Mouse (Mus musculus) heart, postnatal 4 days (tissue): ENCODE data around the gene Lrrc3c. TPM values are rescaled to one million over a fixed set of nuclear protein-coding genes. Genes with fewer than 3 reads are reported as not detected.
"Not testable (repeated sequence)": the region's sequence is repeated elsewhere in the genome, so short reads cannot be mapped to it uniquely, and the experiment has no call there.

ENCODE experiments used
- DNase-seq: peaks from one replicate; pipeline ENCODE4 v3.0.0; 2021
- total RNA-seq, 2 experiments: library from RNA; stranded (reverse); gene quantifications; 2 replicates each; pipeline ENCODE4 v1.2.3; 2021

Gene Lrrc3c
- total RNA-seq, 2 experiments from 2014 or later = not detected

DNA sequence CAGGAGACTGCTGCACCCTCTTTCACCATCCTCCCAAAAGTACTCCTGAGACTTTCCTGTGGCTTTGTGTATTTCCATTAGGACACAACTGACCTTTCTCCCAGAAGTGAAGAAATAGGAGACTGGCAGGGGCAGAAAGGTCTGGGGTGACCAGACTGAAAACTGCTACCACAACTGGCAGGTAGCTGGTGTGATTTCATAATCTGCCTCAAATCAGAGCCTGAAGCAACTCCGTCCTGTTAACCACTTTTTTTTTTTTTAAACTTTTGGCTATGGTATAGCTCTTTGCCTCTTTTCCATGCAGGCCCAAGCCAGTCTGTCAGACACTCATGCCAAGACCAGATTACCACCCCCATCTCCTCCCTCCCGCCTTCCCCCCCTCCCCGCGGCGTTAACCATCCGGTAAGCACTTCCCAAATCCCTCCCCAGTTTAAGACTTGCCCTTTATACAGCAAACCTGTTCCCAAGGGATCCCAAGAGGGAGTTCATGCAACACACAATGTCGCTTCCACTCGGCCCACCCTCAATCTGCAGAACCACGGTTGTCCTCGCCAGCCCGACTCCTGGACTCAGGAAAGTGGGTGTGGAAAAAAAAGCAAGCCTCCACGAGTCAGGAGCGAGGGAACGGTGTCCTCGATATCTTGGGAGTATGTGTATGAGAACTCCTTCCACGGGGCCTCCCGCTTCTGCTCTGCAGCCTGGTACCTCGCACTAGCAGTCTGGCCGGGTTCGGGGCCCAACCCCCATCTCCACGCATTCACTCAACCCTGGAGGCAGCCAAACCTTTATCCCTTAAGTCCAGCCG lies 11.8 kb upstream of the Lrrc3c start:
- DNase-seq = no peak

DNA sequence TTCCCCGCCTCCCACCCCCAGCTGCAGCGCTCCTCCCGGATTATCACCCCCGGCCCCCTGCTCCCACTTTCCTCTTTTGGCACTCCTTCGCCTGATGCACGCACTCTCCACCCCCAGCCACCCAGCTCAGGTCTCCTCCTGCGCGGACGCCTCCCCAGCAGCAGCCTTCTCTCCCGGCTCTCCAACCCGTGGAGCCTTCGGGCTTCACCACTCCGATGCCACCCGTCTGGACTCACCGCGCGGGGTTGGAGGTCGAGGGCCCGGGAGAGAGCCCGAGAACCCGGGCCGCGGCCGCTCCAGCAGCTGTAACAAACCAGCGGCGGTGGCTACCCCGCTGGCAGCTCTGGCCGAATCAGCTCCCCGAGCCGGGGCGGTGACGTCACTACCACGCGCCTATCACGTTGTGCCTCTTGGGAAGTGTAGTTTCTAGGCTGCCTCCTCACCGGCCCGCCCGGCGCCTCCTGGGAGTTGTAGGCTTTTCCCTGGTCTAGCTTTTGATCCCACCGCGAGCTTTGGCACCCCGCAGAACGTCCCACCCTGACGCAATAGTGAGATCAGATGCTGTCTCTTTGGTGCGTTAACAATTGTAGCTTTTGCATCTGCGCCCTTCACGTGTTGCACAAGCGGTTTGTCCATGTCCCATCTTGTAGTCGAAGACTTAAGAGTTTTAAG lies 11.1 kb upstream of the Lrrc3c start, which contains the start of gene Ormdl3:
Gene Ormdl3 (minus strand): TSS at position 477 of the 672 bp plus-strand sequence.
- DNase-seq = peak; percentile 99

DNA sequence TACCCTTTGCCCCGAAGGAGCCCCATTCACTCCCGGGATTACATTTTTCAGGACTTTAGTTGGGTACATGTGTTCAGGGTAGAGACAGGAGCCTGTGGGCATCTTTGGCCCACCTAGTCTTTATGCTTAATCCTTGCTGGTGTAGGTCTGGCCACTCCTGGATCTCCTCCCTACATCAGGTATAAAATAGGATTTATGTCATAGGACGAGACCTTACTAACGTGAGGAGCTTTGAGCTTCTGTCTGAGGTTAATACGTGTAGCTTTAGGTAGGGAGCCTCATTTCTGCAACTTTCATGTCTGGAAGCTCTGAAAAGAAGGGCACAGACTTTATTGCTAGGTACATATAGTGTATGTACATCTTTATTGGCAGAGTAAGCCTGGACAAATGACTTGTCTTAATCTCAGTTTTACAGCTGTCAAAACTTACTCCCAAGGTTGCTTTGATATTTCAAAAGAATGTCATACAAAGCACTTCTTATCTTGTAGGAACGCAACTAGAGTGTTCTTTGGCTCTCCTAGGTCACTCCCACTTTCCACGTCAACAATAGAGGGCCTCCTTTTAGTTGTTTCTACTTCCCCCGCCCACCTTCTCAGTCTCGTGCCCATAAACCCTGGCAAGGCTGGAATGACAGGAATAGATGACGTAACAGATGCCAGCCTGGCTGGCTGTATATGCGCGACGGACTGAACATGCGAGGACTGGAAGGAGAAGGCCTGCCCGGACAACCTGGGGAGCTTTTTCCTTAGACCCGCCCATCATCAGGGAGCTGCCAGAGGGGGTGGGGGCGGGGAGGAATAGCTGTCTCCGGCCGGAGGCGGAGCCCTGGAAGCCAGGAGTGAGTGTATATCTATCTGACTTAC lies 10.2 kb upstream of the Lrrc3c start:
- DNase-seq = peak; percentile 83

DNA sequence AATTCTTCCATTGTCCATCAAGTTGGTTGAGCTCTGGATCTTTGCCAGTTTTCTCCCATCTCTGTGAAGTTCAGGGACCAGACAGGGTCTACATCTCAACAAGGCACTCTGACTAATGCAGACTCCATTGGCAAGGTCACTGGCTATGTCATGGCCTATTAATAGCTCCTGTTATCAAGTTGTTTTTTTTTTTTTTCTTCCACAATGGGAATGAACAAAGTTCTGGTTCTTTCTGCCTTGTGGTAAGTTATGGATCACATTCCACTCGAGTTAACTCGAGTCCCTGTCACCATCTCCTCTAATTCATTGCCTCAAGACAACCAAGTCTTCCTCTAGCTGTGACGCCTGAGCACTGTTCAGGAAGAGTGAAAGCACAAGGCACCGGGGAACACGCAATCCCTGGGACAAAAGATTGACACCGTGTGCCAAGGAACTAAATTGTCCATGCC lies 9.2 kb upstream of the Lrrc3c start:
- peak; percentile 65 for DNase-seq

- DNase-seq = no peak
Measured at GRCm38 (mm10) chr11:98589306-98589705, 8.8 kb upstream of the Lrrc3c start.

- no peak for DNase-seq
Measured at GRCm38 (mm10) chr11:98590548-98591445, 7.3 kb upstream of the Lrrc3c start.

DNA sequence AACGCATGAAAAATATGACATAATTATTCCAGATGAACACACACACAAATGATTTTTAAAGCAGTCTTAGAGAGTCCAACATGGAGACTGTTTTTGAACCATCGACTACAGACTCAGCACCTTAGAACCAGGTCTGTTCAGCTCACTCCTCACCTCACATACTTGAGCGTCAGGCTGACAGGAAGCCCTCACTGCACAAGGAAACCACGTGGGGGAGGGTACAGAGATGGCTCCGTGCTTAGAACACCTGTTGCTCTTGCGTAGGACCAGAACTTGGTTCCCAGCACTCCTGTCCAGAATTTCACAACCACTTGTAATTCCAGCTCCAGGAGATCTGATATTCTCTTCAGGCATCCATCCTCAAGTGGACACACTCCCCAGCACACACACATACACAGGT lies 3.1 kb upstream of the Lrrc3c start:
- DNase-seq = no peak

GRCm38 (mm10) chr11:98595473-98595872 lies 2.6 kb upstream of the Lrrc3c start:
- no peak for DNase-seq

- no peak for DNase-seq
Measured at GRCm38 (mm10) chr11:98595955-98596354, 2.1 kb upstream of the Lrrc3c start.

- DNase-seq = peak; percentile 82
Measured at GRCm38 (mm10) chr11:98597363-98597762, 728 bp upstream of the Lrrc3c start.

DNA sequence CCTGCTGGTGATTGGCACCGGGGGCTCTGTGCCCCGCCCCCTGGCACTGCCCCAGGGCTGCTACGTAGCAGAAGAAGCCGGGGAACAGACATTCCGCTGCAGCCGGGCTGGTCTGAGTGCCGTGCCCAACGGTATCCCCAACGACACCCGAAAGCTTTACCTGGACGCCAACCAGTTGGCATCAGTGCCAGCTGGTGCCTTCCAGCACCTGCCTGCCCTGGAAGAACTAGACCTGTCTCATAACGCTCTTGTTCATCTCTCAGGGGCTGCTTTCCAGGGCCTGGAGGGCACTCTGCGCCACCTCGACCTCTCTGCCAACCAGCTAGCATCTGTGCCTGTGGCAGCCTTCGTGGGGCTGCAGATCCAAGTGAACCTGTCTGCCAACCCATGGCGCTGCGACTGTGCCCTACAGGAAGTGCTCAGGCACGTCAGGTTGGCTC lies 780 bp downstream of the Lrrc3c start:
- DNase-seq = peak; percentile 39

DNA sequence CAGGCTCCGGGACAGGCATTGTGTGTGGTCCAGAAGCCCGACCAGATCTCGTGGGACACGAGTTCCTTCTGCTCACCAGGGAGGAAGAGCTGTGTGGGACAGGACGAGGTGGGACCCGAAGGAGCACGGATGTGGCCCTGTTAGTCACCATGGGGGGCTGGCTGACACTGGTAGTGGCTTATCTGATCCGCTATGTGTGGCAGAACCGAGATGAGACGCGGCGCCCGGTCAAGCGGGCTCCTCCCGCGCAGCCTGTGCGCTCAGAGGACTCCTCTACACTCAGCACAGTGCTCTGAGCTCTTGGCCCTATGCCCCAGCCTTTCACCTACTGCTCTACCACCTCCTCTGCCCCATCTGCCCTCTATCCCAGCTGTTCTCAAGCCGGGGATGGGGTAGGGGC lies 1.2 kb downstream of the Lrrc3c start:
- no peak for DNase-seq

- peak; percentile 31 for DNase-seq
Measured at GRCm38 (mm10) chr11:98602090-98602690, 4.1 kb downstream of the Lrrc3c start.

DNA sequence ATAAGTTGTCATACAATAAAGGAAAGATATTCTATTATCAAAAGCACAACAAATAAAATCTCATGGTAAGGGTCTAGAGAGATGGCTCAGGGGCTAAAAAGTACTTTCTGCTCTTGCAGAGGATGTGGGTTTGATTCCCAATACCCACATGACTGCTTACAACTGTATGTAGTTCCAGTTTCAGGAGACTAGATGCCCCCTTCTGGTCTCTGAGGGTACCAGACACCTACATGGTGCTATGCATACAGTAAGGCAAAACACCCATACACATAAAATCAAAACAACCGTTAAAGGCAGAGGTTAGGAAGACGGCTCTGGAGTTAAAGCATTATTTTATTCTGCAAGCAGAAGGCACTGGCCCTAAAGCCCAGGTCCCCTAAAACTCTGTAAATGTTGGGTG lies 5.9 kb downstream of the Lrrc3c start:
- no peak for DNase-seq

DNA sequence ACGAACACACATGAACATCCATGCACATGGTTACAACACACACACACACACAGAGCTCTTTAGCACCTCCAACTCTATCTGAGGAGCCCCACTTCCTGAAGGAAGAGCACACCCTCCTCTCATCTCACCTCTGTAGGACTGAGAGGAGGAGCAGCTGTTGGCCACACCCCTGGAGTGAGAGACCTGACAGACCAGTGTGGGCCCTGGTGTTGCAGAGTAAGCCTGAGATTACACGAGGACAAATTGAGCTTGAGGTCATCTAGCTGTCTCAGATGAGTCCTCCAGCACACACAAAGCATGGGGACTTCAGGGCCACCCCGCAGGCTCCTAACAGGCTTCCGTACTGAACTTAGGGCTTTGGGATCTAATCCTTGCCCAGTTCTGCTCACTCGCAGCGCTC lies 6.8 kb downstream of the Lrrc3c start:
- not testable (repeated sequence) for DNase-seq

DNA sequence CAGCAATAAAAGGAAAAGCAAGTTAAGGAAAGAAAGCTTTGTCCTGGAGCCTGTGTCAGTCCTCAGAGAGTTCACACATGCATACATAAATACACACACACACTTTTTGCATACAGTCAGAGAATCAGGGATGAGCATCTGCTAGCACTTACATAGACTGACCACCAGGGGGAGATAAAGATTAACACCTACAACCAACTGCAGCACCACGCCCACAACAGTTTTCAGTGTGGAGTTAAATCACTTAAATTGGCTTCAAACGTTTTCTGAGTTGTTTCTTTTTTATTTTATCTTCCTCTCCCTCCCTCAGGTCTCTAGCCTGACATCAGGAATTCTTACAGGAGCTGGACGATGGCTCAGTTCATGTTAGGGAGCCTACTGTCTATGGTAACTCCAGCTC lies 8.7 kb downstream of the Lrrc3c start:
- DNase-seq = no peak

- DNase-seq = no peak
Measured at GRCm38 (mm10) chr11:98620791-98621190, 22.7 kb downstream of the Lrrc3c start.

- DNase-seq = not testable (repeated sequence)
Measured at GRCm38 (mm10) chr11:98623981-98624380, 25.9 kb downstream of the Lrrc3c start.

- not testable (repeated sequence) for DNase-seq
Measured at GRCm38 (mm10) chr11:98624381-98624780, 26.3 kb downstream of the Lrrc3c start.

GRCm38 (mm10) chr11:98625611-98626410 lies 27.7 kb downstream of the Lrrc3c start, which contains the start of the genes Gm12355 and Gsdma3:
Gene Gm12355, minus strand, starts transcription at chr11:98625661.
Gene Gsdma3, plus strand, starts transcription at chr11:98626360.
- DNase-seq = no peak
